Mouse (Mus musculus) heart, adult 2 months (tissue): Measurements from ENCODE around the gene Tlr2.
"Not testable (repeated sequence)": the region's sequence is repeated elsewhere in the genome, so short reads cannot be mapped to it uniquely, and the experiment has no call there.

Source experiments
- CTCF ChIP-seq: fragments of 200-600 bp; IDR thresholded peaks from 2 replicates; pipeline ENCODE4 v1.8.1; 2022; ENCODE audit warnings: antibody characterized with exemption, mild to moderate bottlenecking, moderate library complexity
- POLR2A ChIP-seq: fragments of 200-500 bp; IDR thresholded peaks from 2 replicates; pipeline ENCODE4 v1.6.1; 2011; ENCODE audit warnings: mild to moderate bottlenecking, low read depth, low read length, control low read depth; ENCODE audit not compliant: insufficient read depth

GRCm38 (mm10) chr3:83871559-83871958 lies 30.0 kb upstream of the Tlr2 start:
- TF ChIP-seq POLR2A, CTCF: not testable (repeated sequence)
